Mouse (Mus musculus) embryonic facial prominence, embryonic 13.5 days (tissue): Measurements from ENCODE around the gene AW551984. TPM values are rescaled to one million over a fixed set of nuclear protein-coding genes. Genes with fewer than 3 reads are reported as not detected.

Source experiments
- ATAC-seq: fragments of 200-750 bp; cut with Nextera tagmentation; 2 replicates; pipeline ENCODE4 v1.8.0; 2017; ENCODE audit warnings: low read depth; ENCODE audit not compliant: insufficient number of reproducible peaks, insufficient read depth, low FRiP score, low TSS enrichment
- H3K27ac ChIP-seq: fragments of 300-500 bp; sonication (generic); 2 replicates; pipeline ENCODE4 v1.5.1; 2015; ENCODE audit warnings: moderate library complexity, mild to moderate bottlenecking, inconsistent platforms
- H3K27me3 ChIP-seq: fragments of 300-500 bp; sonication (generic); 2 replicates; pipeline ENCODE4 v1.6.1; 2015; ENCODE audit warnings: mild to moderate bottlenecking, inconsistent platforms
- H3K36me3 ChIP-seq: fragments of 300-500 bp; sonication (generic); 2 replicates; pipeline ENCODE4 v1.6.1; 2015; ENCODE audit warnings: mild to moderate bottlenecking, inconsistent platforms
- H3K4me1 ChIP-seq: fragments of 300-500 bp; sonication (generic); 2 replicates; pipeline ENCODE4 v1.6.1; 2015; ENCODE audit warnings: inconsistent platforms
- H3K4me2 ChIP-seq: fragments of 300-500 bp; sonication (generic); 2 replicates; pipeline ENCODE4 v1.6.1; 2015; ENCODE audit warnings: moderate library complexity, mild to moderate bottlenecking, inconsistent platforms
- H3K4me3 ChIP-seq: fragments of 300-500 bp; sonication (generic); 2 replicates; pipeline ENCODE4 v1.5.1; 2015; ENCODE audit warnings: mild to moderate bottlenecking, inconsistent platforms
- H3K9ac ChIP-seq: fragments of 300-500 bp; sonication (generic); 2 replicates; pipeline ENCODE4 v1.6.1; 2015; ENCODE audit warnings: mild to moderate bottlenecking, inconsistent platforms
- H3K9me3 ChIP-seq: fragments of 300-500 bp; sonication (generic); 2 replicates; pipeline ENCODE4 v1.6.1; 2016; ENCODE audit warnings: inconsistent platforms
- WGBS: fragments of 180-500 bp; shearing (Covaris S2); methylation state at CpG from one replicate; pipeline ENCODE4 v1.1.7; 2015; ENCODE audit warnings: mixed read lengths; 5-methylcytosine and 5-hydroxymethylcytosine counted together
- polyA plus RNA-seq: library from polyadenylated mRNA; unstranded; fragments of >200 nt; fragmentation: Nextera tagmentation; extraction: Ambion mirVana; gene quantifications from 2 replicates; pipeline ENCODE4 v1.2.1, GENCODE M21; 2015

The AW551984 gene
- polyA plus RNA-seq, 1 experiment from 2014 or later: 50.9 TPM

GRCm38 (mm10) chr9:39602536-39603332, 1.5 kb downstream of the AW551984 start:
- peak; percentile 33; the same call in 1 of the 2 replicates for ATAC-seq
- H3K27ac ChIP-seq: peak overlapping the region; percentile 12; the same call in 1 of the 2 replicates
- peak overlapping the region; percentile 56 for H3K9ac ChIP-seq
- H3K36me3 ChIP-seq: peaks cover 9% of the 10 kb centered on the region
- WGBS: under 1% methylated on average over 19 of the region's 19 CpGs
- H3K4me2 ChIP-seq: peak overlapping the region; percentile 73
- no peaks in the 10 kb centered on the region for H3K9me3 ChIP-seq
- peak overlapping the region; percentile 48 for H3K4me3 ChIP-seq
- peaks cover 7% of the 10 kb centered on the region; the same call in 1 of the 2 replicates for H3K4me1 ChIP-seq
- H3K27me3 ChIP-seq: no peaks in the 10 kb centered on the region

- 87% methylated on average over 5 of the region's 5 CpGs for WGBS
- no peaks in the 10 kb centered on the region for H3K4me1 ChIP-seq
- no peak for ATAC-seq
- no peak overlapping the region for H3K9ac ChIP-seq
- H3K4me2 ChIP-seq: no peak overlapping the region
- H3K27ac ChIP-seq: no peak overlapping the region
- no peaks in the 10 kb centered on the region for H3K27me3 ChIP-seq
- no peaks in the 10 kb centered on the region for H3K9me3 ChIP-seq
- no peaks in the 10 kb centered on the region for H3K36me3 ChIP-seq
- H3K4me3 ChIP-seq: no peak overlapping the region
Measured at GRCm38 (mm10) chr9:39577050-39577449, 27.2 kb downstream of the AW551984 start.

- 54% methylated on average over 3 of the region's 3 CpGs for WGBS
- no peak within 1 kb of the TSS for H3K9ac ChIP-seq
- H3K9me3 ChIP-seq: no peaks in the 10 kb centered on the region
- H3K4me3 ChIP-seq: no peak within 1 kb of the TSS
- no peak for ATAC-seq
- no peaks in the 10 kb centered on the region for H3K36me3 ChIP-seq
- no peaks in the 10 kb centered on the region for H3K27me3 ChIP-seq
- H3K4me1 ChIP-seq: no peaks in the 10 kb centered on the region
- H3K4me2 ChIP-seq: no peak within 1 kb of the TSS
- H3K27ac ChIP-seq: no peak within 1 kb of the TSS
Measured at GRCm38 (mm10) chr9:39575469-39575868, 28.7 kb downstream of the AW551984 start, which contains the start of gene Olfr959. Gene Olfr959 (minus strand): TSS chr9:39575569.

GRCm38 (mm10) chr9:39558349-39558647, 45.9 kb downstream of the AW551984 start:
- Histone ChIP-seq H3K27ac (no peak overlapping the region), H3K9me3 (no peaks in the 10 kb centered on the region), H3K36me3 (no peaks in the 10 kb centered on the region), H3K27me3 (no peaks in the 10 kb centered on the region), H3K9ac (no peak overlapping the region), H3K4me1 (no peaks in the 10 kb centered on the region), H3K4me3 (no peak overlapping the region), H3K4me2 (no peak overlapping the region)
- no peak for ATAC-seq

GRCm38 (mm10) chr9:39557529-39558348, 46.5 kb downstream of the AW551984 start:
- H3K27ac ChIP-seq: no peak overlapping the region
- H3K4me2 ChIP-seq: no peak overlapping the region
- H3K4me3 ChIP-seq: no peak overlapping the region
- H3K9ac ChIP-seq: no peak overlapping the region
- WGBS: 46% methylated on average over 3 of the region's 3 CpGs
- H3K4me1 ChIP-seq: no peaks in the 10 kb centered on the region
- no peaks in the 10 kb centered on the region for H3K9me3 ChIP-seq
- ATAC-seq: no peak
- no peaks in the 10 kb centered on the region for H3K36me3 ChIP-seq
- H3K27me3 ChIP-seq: no peaks in the 10 kb centered on the region

GRCm38 (mm10) chr9:39553946-39554345, 50.3 kb downstream of the AW551984 start, which contains the start of gene Olfr958:
Gene Olfr958 (minus strand): TSS chr9:39554054.
- no peak within 1 kb of the TSS for H3K27ac ChIP-seq
- H3K27me3 ChIP-seq: no peaks in the 10 kb centered on the region
- no peak for ATAC-seq
- no peak within 1 kb of the TSS for H3K9ac ChIP-seq
- 47% methylated on average over 2 of the region's 2 CpGs for WGBS
- H3K9me3 ChIP-seq: no peaks in the 10 kb centered on the region
- H3K36me3 ChIP-seq: no peaks in the 10 kb centered on the region
- no peak within 1 kb of the TSS for H3K4me3 ChIP-seq
- no peak within 1 kb of the TSS for H3K4me2 ChIP-seq
- H3K4me1 ChIP-seq: peaks cover 11% of the 10 kb centered on the region

GRCm38 (mm10) chr9:39550806-39551205, 53.4 kb downstream of the AW551984 start:
- Histone ChIP-seq H3K4me1 (peaks cover 11% of the 10 kb centered on the region), H3K9me3 (no peaks in the 10 kb centered on the region), H3K4me3 (no peak overlapping the region), H3K4me2 (no peak overlapping the region), H3K36me3 (no peaks in the 10 kb centered on the region), H3K27ac (peak overlapping the region; percentile 39; the same call in 1 of the 2 replicates), H3K9ac (no peak overlapping the region), H3K27me3 (no peaks in the 10 kb centered on the region)
- ATAC-seq: no peak
- 31% methylated on average over 5 of the region's 5 CpGs for WGBS

Other genes with a start within 250 kb of the AW551984 start
- not detected in 2 replicates for gene Olfr951, start 217.0 kb downstream of the AW551984 start, polyA plus RNA-seq
- gene Olfr952, start 177.3 kb downstream of the AW551984 start, polyA plus RNA-seq: not detected in 2 replicates
- not detected in 2 replicates for gene Olfr954, start 147.7 kb downstream of the AW551984 start, polyA plus RNA-seq
- gene Olfr955, start 132.5 kb downstream of the AW551984 start, polyA plus RNA-seq: not detected in 2 replicates
- gene Olfr44, start 110.4 kb downstream of the AW551984 start, polyA plus RNA-seq: not detected in 2 replicates
- 0.39 TPM in 1 of 2 replicates, not detected in the other for gene Olfr957, start 88.6 kb downstream of the AW551984 start, polyA plus RNA-seq
- not detected in 2 replicates for gene Olfr958, start 50.3 kb downstream of the AW551984 start, polyA plus RNA-seq
- gene Olfr959, start 28.8 kb downstream of the AW551984 start, polyA plus RNA-seq: 0.06 TPM in 1 of 2 replicates, not detected in the other
- not detected in 2 replicates for gene Olfr148, start 6.3 kb upstream of the AW551984 start, polyA plus RNA-seq
- gene Olfr960, start 17.0 kb upstream of the AW551984 start, polyA plus RNA-seq: not detected in 2 replicates
- not detected in 2 replicates for gene Olfr961, start 40.7 kb upstream of the AW551984 start, polyA plus RNA-seq
- gene Olfr963, start 62.8 kb upstream of the AW551984 start, polyA plus RNA-seq: not detected in 2 replicates
- not detected in 2 replicates for gene Olfr149, start 102.7 kb upstream of the AW551984 start, polyA plus RNA-seq
- gene Olfr965, start 107.0 kb upstream of the AW551984 start, polyA plus RNA-seq: not detected in 2 replicates
- gene Olfr150, start 126.6 kb upstream of the AW551984 start, polyA plus RNA-seq: not detected in 2 replicates
- gene Olfr967, start 141.8 kb upstream of the AW551984 start, polyA plus RNA-seq: not detected in 2 replicates
- gene Olfr968, start 178.8 kb upstream of the AW551984 start, polyA plus RNA-seq: not detected in 2 replicates
- not detected in 2 replicates for gene Olfr969, start 186.5 kb upstream of the AW551984 start, polyA plus RNA-seq
- gene Olfr970, start 204.5 kb upstream of the AW551984 start, polyA plus RNA-seq: not detected in 2 replicates
- not detected in 2 replicates for gene Olfr971, start 232.5 kb upstream of the AW551984 start, polyA plus RNA-seq